Mouse (Mus musculus) brain, embryonic 14.5 days (tissue): ENCODE results near the gene Rack1. TPM values are rescaled to one million over a fixed set of nuclear protein-coding genes. Genes with fewer than 3 reads are reported as not detected.

Experiments
- DNase-seq: peaks from one replicate; pipeline ENCODE4 v3.0.0-alpha.2; 2011; ENCODE audit warnings: low read depth
- CTCF ChIP-seq: fragments of 200-500 bp; IDR thresholded peaks from 2 replicates; pipeline ENCODE4 v1.5.1; 2012; ENCODE audit warnings: inconsistent platforms, mild to moderate bottlenecking, moderate library complexity, borderline replicate concordance; ENCODE audit not compliant: insufficient read depth, insufficient read length; ENCODE audit errors: extremely low read depth
- POLR2A ChIP-seq: fragments of 200-500 bp; IDR thresholded peaks from 2 replicates; pipeline ENCODE4 v1.6.1; 2012; ENCODE audit warnings: mild to moderate bottlenecking, inconsistent platforms, borderline replicate concordance; ENCODE audit not compliant: poor library complexity, insufficient read depth, insufficient read length, severe bottlenecking; ENCODE audit errors: extremely low read depth
- polyA plus RNA-seq: library from polyadenylated mRNA; depleted of rRNA; stranded (reverse); fragments of >200 nt; gene quantifications from 2 replicates; pipeline ENCODE4 v1.2.3, GENCODE M21; 2012; rRNA removed

Gene Rack1
- polyA plus RNA-seq, 1 experiment, result 1,339 TPM

DNA sequence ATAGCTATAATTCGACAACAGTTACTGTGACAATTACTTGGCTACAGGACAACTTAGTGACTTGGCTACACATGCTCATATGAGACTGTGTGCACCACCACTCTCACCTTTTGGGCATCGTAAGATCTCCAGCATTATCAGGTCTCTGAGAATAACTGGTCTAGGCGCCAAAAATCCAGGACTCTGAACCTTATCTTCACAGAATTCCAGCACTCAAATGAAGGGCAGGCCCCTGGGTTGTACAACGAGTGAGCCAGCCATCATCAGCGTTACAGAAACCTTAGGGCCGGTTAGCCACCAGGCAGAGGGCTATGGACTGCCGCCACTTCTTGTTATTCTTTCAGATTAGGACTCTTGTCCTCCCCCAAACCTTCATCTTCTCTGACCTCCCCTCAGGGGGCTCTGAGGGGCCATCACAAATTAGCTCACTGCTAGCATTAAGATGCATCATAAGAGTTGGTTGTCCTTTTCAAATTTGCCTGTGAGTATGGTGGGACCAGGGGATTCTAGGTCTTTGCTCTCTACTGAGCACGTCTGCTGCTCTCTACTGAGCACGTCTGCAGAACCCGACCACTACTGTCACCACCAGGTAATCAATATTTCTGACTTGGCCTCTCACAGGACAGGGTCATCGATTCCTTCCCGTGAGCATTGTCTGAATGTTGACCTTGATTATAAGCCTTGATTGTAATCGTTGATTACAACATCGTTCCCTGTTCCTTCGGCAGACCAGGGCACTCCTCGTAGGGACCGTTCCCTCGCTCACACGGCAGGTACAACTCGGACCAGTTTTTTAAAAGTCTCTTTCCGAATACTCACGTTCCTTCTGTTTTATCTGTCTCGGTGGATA, 52.7 kb downstream of the Rack1 start:
- DNase-seq, result no peak
- TF ChIP-seq POLR2A (no peak), CTCF (no peak)

DNA sequence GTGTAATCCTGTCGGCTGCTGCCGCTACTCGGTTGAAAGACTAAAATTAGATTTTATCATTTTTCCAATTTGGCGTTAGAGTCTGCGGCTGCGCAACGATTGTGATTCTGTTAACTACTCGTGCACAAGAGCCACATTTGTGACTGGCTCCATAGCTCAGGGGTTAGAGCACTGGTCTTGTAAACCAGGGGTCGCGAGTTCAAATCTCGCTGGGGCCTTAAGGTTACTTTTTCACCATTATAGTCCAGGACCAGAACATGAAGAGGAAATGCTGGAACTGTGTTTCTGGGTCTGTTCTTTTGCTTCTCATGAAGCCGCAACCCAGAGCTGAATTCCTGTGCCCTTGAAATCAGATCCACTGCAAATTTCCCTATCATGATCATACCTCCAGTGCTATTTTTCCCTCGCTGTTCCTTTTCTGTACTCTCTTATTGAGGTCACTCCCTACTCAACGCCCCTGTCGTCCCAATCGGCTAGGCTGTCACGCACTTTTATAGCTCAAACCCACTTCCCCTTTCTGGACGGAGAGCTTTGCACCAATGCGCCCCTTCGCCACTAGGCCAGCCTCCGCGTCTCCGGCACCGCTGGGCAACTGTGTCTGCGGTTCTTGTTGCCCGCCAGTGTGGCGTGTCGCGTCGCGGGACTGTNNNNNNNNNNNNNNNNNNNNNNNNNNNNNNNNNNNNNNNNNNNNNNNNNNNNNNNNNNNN, 53.5 kb downstream of the Rack1 start:
- TF ChIP-seq POLR2A, result no peak
- TF ChIP-seq CTCF, result peak; percentile 22; the same call in 1 of the 2 replicates
- peak; percentile 91 for DNase-seq

Other genes with a start within 250 kb of the Rack1 start
- 39.3 and 44.2 TPM in 2 replicates for gene Trim41, start 17.0 kb downstream of the Rack1 start, polyA plus RNA-seq
- 2.6 and 2.8 TPM in 2 replicates for gene Trim7, start 25.8 kb downstream of the Rack1 start, polyA plus RNA-seq
- 34.5 and 47.1 TPM in 2 replicates for gene Gm12184, start 26.3 kb downstream of the Rack1 start, polyA plus RNA-seq
- gene Irgm1, start 71.4 kb downstream of the Rack1 start, polyA plus RNA-seq, result 1.2 and 1.9 TPM in 2 replicates
- gene Gm5431, start 101.9 kb downstream of the Rack1 start, polyA plus RNA-seq, result 0.10 and 0.23 TPM in 2 replicates
- gene Psme2b, start 145.9 kb downstream of the Rack1 start, polyA plus RNA-seq, result 0.79 and 0.81 TPM in 2 replicates
- 0.03 TPM in 1 of 2 replicates, not detected in the other for gene Olfr56, start 178.6 kb downstream of the Rack1 start, polyA plus RNA-seq
- gene 9930111J21Rik1, start 179.1 kb downstream of the Rack1 start, polyA plus RNA-seq, result 0.10 and 0.15 TPM in 2 replicates
- 0.04 TPM in 1 of 2 replicates, not detected in the other for gene Gm12185, start 191.9 kb downstream of the Rack1 start, polyA plus RNA-seq
- 0.07 and 0.13 TPM in 2 replicates for gene Tgtp1, start 193.8 kb downstream of the Rack1 start, polyA plus RNA-seq